Mouse (Mus musculus) megakaryocyte, embryonic 14.5 days (primary cell): ENCODE measurements at regions not wholly inside any gene's neighbourhood (a gene's known extent, or its start where the extent isn't known, plus 50 kb on each side); places are given as distances from the start of the nearest gene placed in this dataset.

Experiments used
- FLI1 ChIP-seq: IDR thresholded peaks from 2 replicates; pipeline ENCODE4 v1.6.1; 2012; ENCODE audit warnings: low read length, inconsistent platforms, mixed read lengths
- GATA1 ChIP-seq: IDR thresholded peaks from 3 replicates; pipeline ENCODE4 v1.6.1; 2012; ENCODE audit warnings: mixed read lengths, low read length, inconsistent platforms, borderline replicate concordance

GRCm38 (mm10) chr9:61699618-61700017 is 214.7 kb downstream of the Rplp1 start:
- TF ChIP-seq GATA1 (no peak), FLI1 (no peak)
